Mouse (Mus musculus): Measurements from ENCODE around the gene Ypel5.

DNA sequence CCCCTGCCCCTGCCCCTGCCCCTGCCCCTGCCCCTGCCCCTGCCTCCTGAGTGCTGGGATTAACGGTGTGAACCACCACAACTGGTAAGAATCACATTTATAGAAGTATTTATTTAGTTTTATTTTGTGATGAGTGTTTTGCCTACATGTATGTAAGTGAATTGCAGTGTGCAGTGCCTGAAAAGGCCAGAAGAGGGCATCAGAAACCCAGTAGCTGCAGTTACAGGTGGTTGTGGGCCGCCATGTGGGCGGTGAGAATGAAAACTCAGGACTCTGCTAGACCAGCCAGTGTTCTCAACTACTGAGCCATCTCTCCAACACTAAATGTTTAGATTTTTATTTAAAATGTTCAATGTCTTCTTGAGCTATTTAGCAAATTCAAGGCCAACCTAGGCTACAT is 39.7 kb upstream of the Ypel5 start:
- TF ChIP-seq CTCF (conservative IDR thresholded peaks at IDR 0.05 in 1 of 2, IDR thresholded peaks at IDR 0.05 in 1 of 2; ENCODE audit: low read depth in 2 of 2, low read length in 2 of 2) = peak in 1 of 2 experiments; percentile 27; a peak in 2 of 4 replicates
- no peak for TF ChIP-seq MEF2A (IDR thresholded peaks at IDR 0.05; ENCODE audit: borderline replicate concordance, low read depth, low read length)
- TF ChIP-seq RAD21 (IDR thresholded peaks at IDR 0.05; ENCODE audit: low read depth, low read length) = no peak; the same call in 1 of the 2 replicates
- no peak for TF ChIP-seq POLR2AphosphoS2 (IDR thresholded peaks at IDR 0.05; ENCODE audit: low read depth, low read length)
- no peak for TF ChIP-seq EP300 (IDR thresholded peaks at IDR 0.05; ENCODE audit: low read length)
- no peak for TF ChIP-seq POLR2A (IDR thresholded peaks at IDR 0.05; ENCODE audit: low read depth, low read length)
- no peak for TF ChIP-seq ZKSCAN1 (IDR thresholded peaks at IDR 0.05; ENCODE audit: borderline replicate concordance, low read depth, low read length)
